Mouse (Mus musculus) granulocyte monocyte progenitor cell, adult 5-6 weeks (primary cell): Measurements from ENCODE around the gene Eid1. TPM values are rescaled to one million over a fixed set of nuclear protein-coding genes. Genes with fewer than 3 reads are reported as not detected.
A peak's percentile ranks its signal among the peaks of the same experiment; 100 is the strongest.

Experiments used
- ATAC-seq: replicated peaks from 2 replicates; pipeline ENCODE4 v1.8.0; 2016; ENCODE audit warnings: mild to moderate bottlenecking, moderate TSS enrichment, inconsistent platforms; ENCODE audit not compliant: poor library complexity, severe bottlenecking
- total RNA-seq, 2 experiments: library from RNA; stranded (forward) in 1 of 2; stranded (reverse) in 1 of 2; fragments of 200-712, 200-1000 nt in 1 of 2; fragments of >200 nt in 1 of 2; fragmentation: Nextera tagmentation in 1 of 2; gene quantifications; 2 replicates each; pipeline ENCODE4 v1.2.3; 2014 to 2017

Eid1 gene
- total RNA-seq, 2 experiments from 2014 or later, result 71.7 to 121 TPM

GRCm38 (mm10) chr2:125666668-125667067, 6.2 kb upstream of the Eid1 start:
- no peak for ATAC-seq

GRCm38 (mm10) chr2:125667184-125667583, 5.7 kb upstream of the Eid1 start:
- ATAC-seq, result peak; percentile 90

GRCm38 (mm10) chr2:125667721-125668120, 5.2 kb upstream of the Eid1 start:
- no peak for ATAC-seq

GRCm38 (mm10) chr2:125670846-125671245, 2.0 kb upstream of the Eid1 start:
- ATAC-seq, result no peak

- ATAC-seq, result no peak
Observed at GRCm38 (mm10) chr2:125672568-125672956, 333 bp upstream of the Eid1 start.

GRCm38 (mm10) chr2:125681811-125682210, 8.9 kb downstream of the Eid1 start:
- ATAC-seq, result no peak

- ATAC-seq, result peak; percentile 95
Observed at GRCm38 (mm10) chr2:125683895-125684294, 11.0 kb downstream of the Eid1 start.

- ATAC-seq, result no peak
Observed at GRCm38 (mm10) chr2:125684559-125685440, 11.9 kb downstream of the Eid1 start.

- ATAC-seq, result no peak
Observed at GRCm38 (mm10) chr2:125685441-125686150, 12.7 kb downstream of the Eid1 start.

GRCm38 (mm10) chr2:125692010-125692409, 19.1 kb downstream of the Eid1 start:
- no peak for ATAC-seq

- peak; percentile 56; the same call in 1 of the 2 replicates for ATAC-seq
Observed at GRCm38 (mm10) chr2:125694798-125695197, 21.9 kb downstream of the Eid1 start.

GRCm38 (mm10) chr2:125696219-125696618, 23.3 kb downstream of the Eid1 start:
- peak; percentile 50 for ATAC-seq

- no peak for ATAC-seq
Observed at GRCm38 (mm10) chr2:125701606-125702005, 28.7 kb downstream of the Eid1 start.

GRCm38 (mm10) chr2:125702851-125703250, 30.0 kb downstream of the Eid1 start:
- ATAC-seq, result no peak

GRCm38 (mm10) chr2:125704907-125705631, 32.2 kb downstream of the Eid1 start:
- ATAC-seq, result no peak

GRCm38 (mm10) chr2:125706510-125706921, 33.6 kb downstream of the Eid1 start:
- ATAC-seq, result no peak

GRCm38 (mm10) chr2:125716599-125716998, 43.7 kb downstream of the Eid1 start:
- no peak for ATAC-seq

GRCm38 (mm10) chr2:125723086-125723407, 50.2 kb downstream of the Eid1 start:
- no peak for ATAC-seq

GRCm38 (mm10) chr2:125723408-125724085, 50.7 kb downstream of the Eid1 start:
- ATAC-seq, result peak; percentile 71

GRCm38 (mm10) chr2:125724086-125724430, 51.2 kb downstream of the Eid1 start, which contains the start of gene Shc4:
Gene Shc4 (minus strand): TSS chr2:125724148.
- ATAC-seq, result no peak; the same call in 1 of the 2 replicates
